Mouse (Mus musculus): ENCODE data around the gene Ube2o. TPM values are rescaled to one million over a fixed set of nuclear protein-coding genes. Genes with fewer than 3 reads are reported as not detected.

Ube2o gene
- polyA plus RNA-seq, 1 experiment: 23.1 TPM

GRCm38 (mm10) chr11:116528636-116529320 is 52.5 kb downstream of the Ube2o start:
- Histone ChIP-seq H3K27me3 (ENCODE audit: control insufficient read depth, insufficient read depth, insufficient read length) (no peaks in the 10 kb centered on the region), H3K36me3 (ENCODE audit: control insufficient read depth, insufficient read depth) (no peaks in the 10 kb centered on the region), H3K79me2 (ENCODE audit: control insufficient read depth, insufficient read depth) (peaks cover 13% of the 10 kb centered on the region), H3K4me3 (ENCODE audit: insufficient read depth, poor library complexity, severe bottlenecking) (no peak overlapping the region), H3K79me3 (ENCODE audit: low read depth) (no peaks in the 10 kb centered on the region), H3ac (ENCODE audit: control insufficient read depth, insufficient read length, low read depth) (no peak overlapping the region)
- no peak for TF ChIP-seq MYOD1 (IDR thresholded peaks at IDR 0.05; ENCODE audit: control insufficient read depth, insufficient read length, low read depth)

- Histone ChIP-seq H3ac (ENCODE audit: control insufficient read depth, insufficient read length, low read depth) (peak overlapping the region; percentile 42), H3K79me2 (ENCODE audit: control insufficient read depth, insufficient read depth) (no peaks in the 10 kb centered on the region), H3K4me3 (ENCODE audit: insufficient read depth, poor library complexity, severe bottlenecking) (no peak overlapping the region), H3K36me3 (ENCODE audit: control insufficient read depth, insufficient read depth) (no peaks in the 10 kb centered on the region), H3K79me3 (ENCODE audit: low read depth) (no peaks in the 10 kb centered on the region), H3K27me3 (ENCODE audit: control insufficient read depth, insufficient read depth, insufficient read length) (no peaks in the 10 kb centered on the region)
- peak; percentile 95 for TF ChIP-seq USF1 (IDR thresholded peaks at IDR 0.05; ENCODE audit: low read depth)
- peak; percentile 48 for TF ChIP-seq MAX (IDR thresholded peaks at IDR 0.05)
- TF ChIP-seq FOSL1 (IDR thresholded peaks at IDR 0.05; ENCODE audit: insufficient read depth, low read length, poor library complexity, severe bottlenecking): no peak
- TF ChIP-seq CTCF (IDR thresholded peaks at IDR 0.05; ENCODE audit: control insufficient read depth, insufficient read depth, insufficient read length): no peak
- TF ChIP-seq CEBPB (IDR thresholded peaks at IDR 0.05; ENCODE audit: low read depth): no peak
- TF ChIP-seq MYOG (IDR thresholded peaks at IDR 0.05; ENCODE audit: control insufficient read depth, extremely low read depth, insufficient read length): no peak
- no peak for TF ChIP-seq MYOD1 (IDR thresholded peaks at IDR 0.05; ENCODE audit: control insufficient read depth, insufficient read length, low read depth)
Observed at GRCm38 (mm10) chr11:116523699-116524189, 57.5 kb downstream of the Ube2o start.

- Histone ChIP-seq H3ac (ENCODE audit: control insufficient read depth, insufficient read length, low read depth) (peak overlapping the region; percentile 42), H3K36me3 (ENCODE audit: control insufficient read depth, insufficient read depth) (no peaks in the 10 kb centered on the region), H3K79me2 (ENCODE audit: control insufficient read depth, insufficient read depth) (no peaks in the 10 kb centered on the region), H3K79me3 (ENCODE audit: low read depth) (no peaks in the 10 kb centered on the region), H3K4me3 (ENCODE audit: insufficient read depth, poor library complexity, severe bottlenecking) (no peak overlapping the region), H3K27me3 (ENCODE audit: control insufficient read depth, insufficient read depth, insufficient read length) (no peaks in the 10 kb centered on the region)
- TF ChIP-seq CEBPB (IDR thresholded peaks at IDR 0.05; ENCODE audit: low read depth): no peak
- TF ChIP-seq USF1 (IDR thresholded peaks at IDR 0.05; ENCODE audit: low read depth): no peak
- no peak for TF ChIP-seq CTCF (IDR thresholded peaks at IDR 0.05; ENCODE audit: control insufficient read depth, insufficient read depth, insufficient read length)
- TF ChIP-seq MAX (IDR thresholded peaks at IDR 0.05): peak; percentile 75
- TF ChIP-seq MYOD1 (IDR thresholded peaks at IDR 0.05; ENCODE audit: control insufficient read depth, insufficient read length, low read depth): peak; percentile 52
Observed at GRCm38 (mm10) chr11:116522886-116523698, 58.2 kb downstream of the Ube2o start.

GRCm38 (mm10) chr11:116522046-116522445 is 59.2 kb downstream of the Ube2o start:
- Histone ChIP-seq H3K4me3 (ENCODE audit: insufficient read depth, poor library complexity, severe bottlenecking) (no peak overlapping the region), H3K79me3 (ENCODE audit: low read depth) (no peaks in the 10 kb centered on the region), H3K79me2 (ENCODE audit: control insufficient read depth, insufficient read depth) (no peaks in the 10 kb centered on the region), H3ac (ENCODE audit: control insufficient read depth, insufficient read length, low read depth) (no peak overlapping the region), H3K27me3 (ENCODE audit: control insufficient read depth, insufficient read depth, insufficient read length) (no peaks in the 10 kb centered on the region), H3K36me3 (ENCODE audit: control insufficient read depth, insufficient read depth) (no peaks in the 10 kb centered on the region)
- TF ChIP-seq MAX (IDR thresholded peaks at IDR 0.05) (peak; percentile 74), FOSL1 (IDR thresholded peaks at IDR 0.05; ENCODE audit: insufficient read depth, low read length, poor library complexity, severe bottlenecking) (peak; percentile 30), MYOD1 (IDR thresholded peaks at IDR 0.05; ENCODE audit: control insufficient read depth, insufficient read length, low read depth) (no peak), CEBPB (IDR thresholded peaks at IDR 0.05; ENCODE audit: low read depth) (no peak)

DNA sequence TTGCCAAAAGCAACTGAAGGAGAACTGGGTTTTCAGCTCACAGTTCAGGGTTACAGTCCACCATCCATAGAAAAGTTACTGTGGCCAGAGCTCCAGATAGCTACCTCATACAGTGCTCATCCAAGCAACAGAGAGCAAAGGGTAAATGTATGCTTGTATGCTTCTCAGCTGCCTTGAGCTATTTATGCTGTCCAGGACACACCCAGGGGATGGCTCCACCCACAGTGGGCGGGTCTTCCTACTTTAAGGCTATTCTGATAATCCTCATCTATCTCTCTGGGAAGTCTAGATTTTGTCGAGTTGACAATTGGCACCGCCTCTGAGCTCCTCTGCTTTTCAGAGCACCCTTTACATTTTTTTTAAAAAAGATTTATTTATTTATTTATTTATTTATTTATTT is 60.1 kb downstream of the Ube2o start:
- TF ChIP-seq MYOD1 (IDR thresholded peaks at IDR 0.05; ENCODE audit: control insufficient read depth, insufficient read length, low read depth): no peak
- no peak for TF ChIP-seq USF1 (IDR thresholded peaks at IDR 0.05; ENCODE audit: low read depth)
- no peak for TF ChIP-seq MAX (IDR thresholded peaks at IDR 0.05)
- TF ChIP-seq CEBPB (IDR thresholded peaks at IDR 0.05; ENCODE audit: low read depth): no peak
- TF ChIP-seq CTCF (IDR thresholded peaks at IDR 0.05; ENCODE audit: control insufficient read depth, insufficient read depth, insufficient read length): no peak
- TF ChIP-seq MYOG (IDR thresholded peaks at IDR 0.05; ENCODE audit: control insufficient read depth, extremely low read depth, insufficient read length): no peak
- no peak for TF ChIP-seq FOSL1 (IDR thresholded peaks at IDR 0.05; ENCODE audit: insufficient read depth, low read length, poor library complexity, severe bottlenecking)
- Histone ChIP-seq H3K79me2 (ENCODE audit: control insufficient read depth, insufficient read depth) (no peaks in the 10 kb centered on the region), H3K36me3 (ENCODE audit: control insufficient read depth, insufficient read depth) (no peaks in the 10 kb centered on the region), H3K4me3 (ENCODE audit: insufficient read depth, poor library complexity, severe bottlenecking) (no peak overlapping the region), H3K27me3 (ENCODE audit: control insufficient read depth, insufficient read depth, insufficient read length) (no peaks in the 10 kb centered on the region), H3K79me3 (ENCODE audit: low read depth) (no peaks in the 10 kb centered on the region), H3ac (ENCODE audit: control insufficient read depth, insufficient read length, low read depth) (no peak overlapping the region)

DNA sequence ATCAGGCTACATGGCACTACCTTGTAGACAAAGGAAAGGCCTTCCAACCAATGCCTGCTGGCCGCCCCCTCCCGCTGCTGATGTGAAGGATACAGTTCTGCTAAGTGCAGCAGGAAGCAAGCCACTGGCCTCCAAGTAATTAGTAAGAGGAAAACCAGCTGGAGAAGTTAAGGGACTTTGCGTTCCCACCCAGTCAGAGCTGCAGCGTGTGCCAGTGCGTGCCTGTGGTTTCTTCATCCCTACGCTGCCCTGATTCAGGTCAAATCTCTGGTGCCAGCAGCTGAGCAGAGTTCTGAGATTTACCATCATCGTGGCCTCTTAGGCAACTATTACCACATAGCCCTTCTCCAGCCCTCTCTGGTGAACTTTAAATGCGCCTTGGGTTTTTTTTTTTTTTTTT is 62.8 kb downstream of the Ube2o start:
- no peak overlapping the region for H3ac ChIP-seq (ENCODE audit: control insufficient read depth, insufficient read length, low read depth)
- H3K4me3 ChIP-seq (ENCODE audit: insufficient read depth, poor library complexity, severe bottlenecking): no peak overlapping the region
- H3K27me3 ChIP-seq (ENCODE audit: control insufficient read depth, insufficient read depth, insufficient read length): no peaks in the 10 kb centered on the region
- no peaks in the 10 kb centered on the region for H3K36me3 ChIP-seq (ENCODE audit: control insufficient read depth, insufficient read depth)
- TF ChIP-seq CEBPB (IDR thresholded peaks at IDR 0.05; ENCODE audit: low read depth): peak; percentile 86
- no peak for TF ChIP-seq MYOG (IDR thresholded peaks at IDR 0.05; ENCODE audit: control insufficient read depth, extremely low read depth, insufficient read length)
- TF ChIP-seq MAX (IDR thresholded peaks at IDR 0.05): peak; percentile 74
- no peaks in the 10 kb centered on the region for H3K79me3 ChIP-seq (ENCODE audit: low read depth)
- no peaks in the 10 kb centered on the region for H3K79me2 ChIP-seq (ENCODE audit: control insufficient read depth, insufficient read depth)
